Mouse (Mus musculus): ENCODE data around the gene Calm4. TPM values are rescaled to one million over a fixed set of nuclear protein-coding genes. Genes with fewer than 3 reads are reported as not detected.

Calm4 gene
- polyA plus RNA-seq, 1 experiment = 0.38 TPM

- H3K36me3 ChIP-seq (ENCODE audit: control insufficient read depth, insufficient read depth, low read length) = no peaks in the 10 kb centered on the region
- H3K4me1 ChIP-seq (ENCODE audit: control insufficient read depth, insufficient read depth, low read length) = peaks cover 9% of the 10 kb centered on the region
- TF ChIP-seq POLR2A (IDR thresholded peaks at IDR 0.05; ENCODE audit: control insufficient read depth, low read depth, low read length) (no peak), CTCF (IDR thresholded peaks at IDR 0.05; ENCODE audit: control insufficient read depth, insufficient read depth, insufficient replicate concordance, low read depth, low read length) (no peak)
- no peaks in the 10 kb centered on the region for H3K27me3 ChIP-seq (ENCODE audit: control insufficient read depth, insufficient read depth, low read length)
- no peak overlapping the region for H3K27ac ChIP-seq (ENCODE audit: control insufficient read depth, insufficient read depth, low read depth, low read length)
- no peak overlapping the region for H3K4me3 ChIP-seq (ENCODE audit: control insufficient read depth, low read depth, low read length)
Observed at GRCm38 (mm10) chr13:3861251-3861650, 23.7 kb downstream of the Calm4 start.

DNA sequence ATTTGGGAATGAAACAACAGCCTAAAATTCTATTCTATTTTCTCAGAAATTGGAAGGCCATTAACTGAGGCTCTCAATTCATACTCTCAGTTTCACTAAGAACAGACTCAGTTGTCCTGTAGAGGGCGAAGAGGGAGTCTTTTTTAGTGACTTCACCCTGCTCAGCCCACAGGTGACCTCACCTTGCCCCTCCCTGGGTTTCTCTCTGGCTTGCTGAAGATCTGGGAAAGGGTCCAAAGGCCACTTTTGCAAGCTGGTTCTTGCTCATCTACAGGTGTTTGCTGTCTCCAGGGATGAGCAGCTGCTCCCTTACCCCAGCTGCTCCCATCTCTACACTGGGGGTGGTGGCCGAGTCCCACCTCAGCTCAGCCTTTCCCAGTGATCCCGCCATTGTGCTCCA is 24.8 kb downstream of the Calm4 start:
- Histone ChIP-seq H3K27ac (ENCODE audit: control insufficient read depth, insufficient read depth, low read depth, low read length) (no peak overlapping the region), H3K4me1 (ENCODE audit: control insufficient read depth, insufficient read depth, low read length) (peaks cover 9% of the 10 kb centered on the region), H3K27me3 (ENCODE audit: control insufficient read depth, insufficient read depth, low read length) (no peaks in the 10 kb centered on the region), H3K36me3 (ENCODE audit: control insufficient read depth, insufficient read depth, low read length) (no peaks in the 10 kb centered on the region), H3K4me3 (ENCODE audit: control insufficient read depth, low read depth, low read length) (no peak overlapping the region)
- no peak for TF ChIP-seq POLR2A (IDR thresholded peaks at IDR 0.05; ENCODE audit: control insufficient read depth, low read depth, low read length)
- TF ChIP-seq CTCF (IDR thresholded peaks at IDR 0.05; ENCODE audit: control insufficient read depth, insufficient read depth, insufficient replicate concordance, low read depth, low read length) = no peak

DNA sequence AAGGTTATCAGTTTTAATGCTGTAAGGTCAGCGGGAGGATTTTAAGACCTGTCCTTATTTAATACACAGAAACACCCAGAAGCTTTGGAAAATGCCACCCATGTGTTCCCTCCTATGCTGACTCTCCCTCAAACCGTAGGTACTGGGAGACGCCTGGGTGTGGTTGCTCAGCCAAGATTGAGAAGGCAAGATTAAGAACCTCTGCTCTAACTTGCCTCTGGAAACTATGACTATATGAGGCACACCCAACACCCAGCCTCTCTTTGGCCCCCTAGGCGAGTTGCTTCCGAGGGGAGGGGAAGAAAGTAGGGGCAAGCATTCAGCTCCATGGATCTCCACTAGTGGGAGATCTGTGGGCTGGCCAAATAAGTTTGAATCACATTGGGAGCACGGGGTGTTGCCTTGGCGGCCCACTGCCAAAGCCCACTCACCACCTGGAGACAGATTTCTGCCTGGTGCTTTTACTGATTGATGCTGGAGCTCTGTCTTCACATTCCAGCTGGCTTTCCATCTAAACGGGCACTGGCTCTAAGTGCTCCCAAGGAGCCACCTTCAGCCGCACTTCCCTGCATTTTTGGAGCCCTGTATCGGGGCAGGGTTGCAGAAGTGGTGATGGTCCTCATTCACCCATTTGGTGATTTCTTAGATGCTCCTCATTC is 25.5 kb downstream of the Calm4 start:
- H3K4me1 ChIP-seq (ENCODE audit: control insufficient read depth, insufficient read depth, low read length) = peaks cover 9% of the 10 kb centered on the region
- TF ChIP-seq CTCF (IDR thresholded peaks at IDR 0.05; ENCODE audit: control insufficient read depth, insufficient read depth, insufficient replicate concordance, low read depth, low read length) (no peak), POLR2A (IDR thresholded peaks at IDR 0.05; ENCODE audit: control insufficient read depth, low read depth, low read length) (no peak)
- H3K4me3 ChIP-seq (ENCODE audit: control insufficient read depth, low read depth, low read length) = no peak overlapping the region
- no peaks in the 10 kb centered on the region for H3K27me3 ChIP-seq (ENCODE audit: control insufficient read depth, insufficient read depth, low read length)
- H3K36me3 ChIP-seq (ENCODE audit: control insufficient read depth, insufficient read depth, low read length) = no peaks in the 10 kb centered on the region
- H3K27ac ChIP-seq (ENCODE audit: control insufficient read depth, insufficient read depth, low read depth, low read length) = no peak overlapping the region

DNA sequence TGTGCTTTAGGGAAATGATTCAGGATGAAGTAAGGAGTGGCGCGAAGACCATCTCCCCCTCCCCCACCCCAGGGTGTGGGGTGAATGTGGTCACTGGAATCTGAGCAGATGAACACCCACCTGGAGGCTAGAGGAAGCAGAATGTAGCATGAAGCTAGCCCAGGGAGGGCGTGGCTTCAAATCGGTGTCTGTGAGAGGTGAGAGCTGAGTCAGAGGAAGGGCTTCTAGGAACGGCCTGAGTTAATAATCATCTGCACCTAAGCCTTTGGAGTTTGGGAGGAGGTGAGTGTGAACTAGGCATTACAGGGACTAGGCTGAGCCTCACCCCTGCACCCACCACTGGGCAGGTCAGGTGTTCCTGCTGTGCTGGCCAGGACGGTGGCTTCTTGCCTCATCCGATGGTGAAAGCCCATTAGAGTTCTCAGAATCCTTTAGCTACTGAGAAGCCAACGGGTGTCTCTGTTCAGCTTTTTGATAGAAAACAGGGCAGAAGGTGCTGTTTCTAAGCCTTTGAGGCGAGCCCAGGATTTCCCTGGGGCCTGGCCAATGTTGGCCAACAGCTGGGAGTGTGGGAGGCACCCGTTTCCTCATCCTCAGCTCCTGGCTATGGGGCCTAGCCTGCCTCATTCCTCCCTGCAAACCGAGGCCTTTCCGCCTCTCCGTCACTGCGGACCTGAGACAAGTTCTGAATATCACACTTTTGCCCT is 28.2 kb downstream of the Calm4 start:
- TF ChIP-seq CTCF (IDR thresholded peaks at IDR 0.05; ENCODE audit: control insufficient read depth, insufficient read depth, insufficient replicate concordance, low read depth, low read length) (no peak), POLR2A (IDR thresholded peaks at IDR 0.05; ENCODE audit: control insufficient read depth, low read depth, low read length) (0 out of 2 replicates have a peak, but pooled peaks have one; percentile 15)
- Histone ChIP-seq H3K27me3 (ENCODE audit: control insufficient read depth, insufficient read depth, low read length) (no peaks in the 10 kb centered on the region), H3K4me3 (ENCODE audit: control insufficient read depth, low read depth, low read length) (peak overlapping the region; percentile 82), H3K4me1 (ENCODE audit: control insufficient read depth, insufficient read depth, low read length) (peaks cover 9% of the 10 kb centered on the region), H3K27ac (ENCODE audit: control insufficient read depth, insufficient read depth, low read depth, low read length) (peak overlapping the region; percentile 30; the same call in 1 of the 2 replicates), H3K36me3 (ENCODE audit: control insufficient read depth, insufficient read depth, low read length) (no peaks in the 10 kb centered on the region)

DNA sequence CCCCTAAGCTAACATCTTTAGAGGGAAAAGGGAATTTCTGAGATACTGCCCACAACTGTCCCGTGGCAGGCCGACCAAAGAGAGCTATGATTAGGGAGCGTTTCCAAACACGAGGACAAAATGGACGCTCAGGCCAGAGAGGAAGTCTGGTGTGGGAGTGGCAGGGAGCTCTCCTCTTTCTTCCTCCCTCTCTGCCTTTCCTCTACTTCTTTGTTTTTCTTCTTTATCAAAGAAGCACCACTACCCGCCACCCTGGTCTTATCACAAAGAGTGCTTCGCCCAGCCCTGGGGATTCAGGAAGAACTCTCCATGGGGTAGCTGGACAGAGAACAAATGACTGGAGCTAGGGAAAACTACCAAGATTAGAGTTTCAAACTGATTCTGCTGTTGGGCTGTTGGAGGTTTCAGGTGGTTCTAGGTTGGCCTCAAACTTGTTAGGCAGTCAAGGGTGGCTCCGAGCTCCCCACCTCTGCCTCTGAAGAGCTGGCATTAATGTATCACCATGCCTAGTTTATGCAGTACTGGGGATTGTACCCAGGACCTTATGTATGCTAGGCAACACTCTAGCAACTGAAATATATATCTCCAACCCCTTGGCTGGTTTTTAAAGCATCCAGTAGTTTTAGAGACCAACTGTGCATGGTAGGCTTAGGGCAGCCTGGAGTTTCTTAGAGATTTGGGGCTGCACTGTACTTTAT is 28.9 kb downstream of the Calm4 start:
- H3K27me3 ChIP-seq (ENCODE audit: control insufficient read depth, insufficient read depth, low read length) = no peaks in the 10 kb centered on the region

DNA sequence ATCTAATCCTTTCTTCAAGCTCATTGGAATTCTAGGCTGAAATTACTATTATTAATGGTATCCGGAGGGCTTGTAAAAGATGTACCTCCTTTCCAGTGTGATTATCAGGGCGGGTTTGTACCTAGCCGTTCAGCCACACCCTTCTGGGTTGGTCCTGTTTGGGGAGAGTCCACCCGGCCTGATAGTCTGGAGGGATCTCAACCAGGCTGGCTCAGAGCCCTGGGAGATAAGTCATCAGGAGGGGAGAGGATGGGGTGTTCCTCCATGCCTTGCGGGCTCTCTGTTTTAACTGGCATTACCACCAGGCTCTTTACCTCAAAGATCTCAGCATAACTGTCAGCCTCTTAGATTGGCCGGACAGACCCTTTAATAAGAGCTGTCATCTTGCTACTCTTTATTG is 29.6 kb downstream of the Calm4 start:
- Histone ChIP-seq H3K27me3 (ENCODE audit: control insufficient read depth, insufficient read depth, low read length) (no peaks in the 10 kb centered on the region), H3K27ac (ENCODE audit: control insufficient read depth, insufficient read depth, low read depth, low read length) (no peak overlapping the region), H3K4me1 (ENCODE audit: control insufficient read depth, insufficient read depth, low read length) (peaks cover 9% of the 10 kb centered on the region), H3K36me3 (ENCODE audit: control insufficient read depth, insufficient read depth, low read length) (no peaks in the 10 kb centered on the region), H3K4me3 (ENCODE audit: control insufficient read depth, low read depth, low read length) (no peak overlapping the region)
- no peak for TF ChIP-seq CTCF (IDR thresholded peaks at IDR 0.05; ENCODE audit: control insufficient read depth, insufficient read depth, insufficient replicate concordance, low read depth, low read length)
- no peak for TF ChIP-seq POLR2A (IDR thresholded peaks at IDR 0.05; ENCODE audit: control insufficient read depth, low read depth, low read length)

More for the DNA sequence above, 28.9 kb downstream of the Calm4 start:
- peak overlapping the region; percentile 82 for H3K4me3 ChIP-seq (ENCODE audit: control insufficient read depth, low read depth, low read length)
- TF ChIP-seq CTCF (IDR thresholded peaks at IDR 0.05; ENCODE audit: control insufficient read depth, insufficient read depth, insufficient replicate concordance, low read depth, low read length) (no peak), POLR2A (IDR thresholded peaks at IDR 0.05; ENCODE audit: control insufficient read depth, low read depth, low read length) (no peak)
- H3K36me3 ChIP-seq (ENCODE audit: control insufficient read depth, insufficient read depth, low read length) = no peaks in the 10 kb centered on the region
- peak overlapping the region; percentile 30; the same call in 1 of the 2 replicates for H3K27ac ChIP-seq (ENCODE audit: control insufficient read depth, insufficient read depth, low read depth, low read length)
- peaks cover 9% of the 10 kb centered on the region for H3K4me1 ChIP-seq (ENCODE audit: control insufficient read depth, insufficient read depth, low read length)

GRCm38 (mm10) chr13:3869901-3870300 is 32.3 kb downstream of the Calm4 start:
- TF ChIP-seq POLR2A (IDR thresholded peaks at IDR 0.05; ENCODE audit: control insufficient read depth, low read depth, low read length) (no peak), CTCF (IDR thresholded peaks at IDR 0.05; ENCODE audit: control insufficient read depth, insufficient read depth, insufficient replicate concordance, low read depth, low read length) (no peak)
- H3K27me3 ChIP-seq (ENCODE audit: control insufficient read depth, insufficient read depth, low read length) = no peaks in the 10 kb centered on the region

More at GRCm38 (mm10) chr13:3869901-3870300, 32.3 kb downstream of the Calm4 start:
- no peaks in the 10 kb centered on the region for H3K36me3 ChIP-seq (ENCODE audit: control insufficient read depth, insufficient read depth, low read length)
- no peak overlapping the region for H3K4me3 ChIP-seq (ENCODE audit: control insufficient read depth, low read depth, low read length)
- H3K27ac ChIP-seq (ENCODE audit: control insufficient read depth, insufficient read depth, low read depth, low read length) = no peak overlapping the region
- H3K4me1 ChIP-seq (ENCODE audit: control insufficient read depth, insufficient read depth, low read length) = peaks cover 9% of the 10 kb centered on the region
